Mouse (Mus musculus): Measurements from ENCODE around the gene Vamp8. TPM values are rescaled to one million over a fixed set of nuclear protein-coding genes. Genes with fewer than 3 reads are reported as not detected.
A peak's percentile ranks its signal among the peaks of the same experiment; 100 is the strongest.

Gene Vamp8
- total and polyA plus RNA-seq, 2 experiments from 2014 or later = 6.0 to 23.7 TPM

GRCm38 (mm10) chr6:72367460-72367974 is 23.0 kb downstream of the Vamp8 start:
- Histone ChIP-seq H3K27ac (ENCODE audit: low read depth, low read length) (no peak overlapping the region), H3K4me2 (ENCODE audit: low read depth, low read length, poor library complexity, severe bottlenecking) (no peak overlapping the region), H3K27me3 (ENCODE audit: insufficient read depth, low read length) (no peaks in the 10 kb centered on the region), H3K4me1 (ENCODE audit: insufficient read depth, low read length) (no peaks in the 10 kb centered on the region), H3K9me3 (ENCODE audit: low read length) (no peaks in the 10 kb centered on the region), H3K9ac (replicated peaks; ENCODE audit: low read length, poor library complexity, severe bottlenecking) (no peak overlapping the region), H3K4me3 (ENCODE audit: low read depth, low read length) (no peak overlapping the region), H3K36me3 (ENCODE audit: insufficient read depth, low read length) (no peaks in the 10 kb centered on the region)
- DNase-seq (ENCODE audit: low spot score) (no peak), ATAC-seq (ENCODE audit: low FRiP score) (no peak)
- no peak for TF ChIP-seq CTCF (IDR thresholded peaks at IDR 0.05)
- WGBS = 76% methylated on average over 4 of the region's 4 CpGs

DNA sequence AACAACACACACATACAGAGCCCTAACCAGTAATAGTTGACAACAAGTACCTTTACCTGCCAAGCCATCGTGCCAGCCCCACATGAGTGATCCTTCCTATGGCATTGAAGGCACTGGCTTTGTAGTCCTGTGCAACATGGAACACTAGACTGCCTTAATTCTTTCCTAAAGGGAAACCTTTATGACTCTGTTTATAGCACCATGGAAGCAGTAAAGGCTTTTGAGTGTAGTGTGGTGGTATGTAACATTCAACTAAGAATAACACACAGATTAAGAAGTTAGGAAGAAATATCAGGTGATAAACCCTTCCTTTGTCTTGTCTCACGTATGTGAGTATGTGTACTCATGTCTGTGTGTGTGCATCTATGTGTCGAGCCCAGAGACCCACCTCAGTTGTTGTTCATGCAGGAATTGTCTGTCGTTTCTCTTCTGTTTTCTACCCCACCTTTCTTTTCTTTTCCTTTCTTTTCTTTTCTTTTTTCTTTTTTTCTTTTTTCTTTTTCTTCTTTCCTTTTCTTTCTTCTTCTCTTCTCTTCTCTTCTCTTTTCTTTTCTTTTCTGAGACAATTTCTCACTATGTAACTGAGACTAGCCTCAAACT is 23.6 kb downstream of the Vamp8 start, which contains the start of gene Rnf181:
Gene Rnf181 (minus strand): TSS at position 113 of the 600 bp plus-strand sequence.
- Histone ChIP-seq H3K4me3 (ENCODE audit: low read depth, low read length) (no peak within 1 kb of the TSS), H3K4me1 (ENCODE audit: insufficient read depth, low read length) (no peaks in the 10 kb centered on the region), H3K9ac (replicated peaks; ENCODE audit: low read length, poor library complexity, severe bottlenecking) (no peak within 1 kb of the TSS), H3K36me3 (ENCODE audit: insufficient read depth, low read length) (no peaks in the 10 kb centered on the region), H3K4me2 (ENCODE audit: low read depth, low read length, poor library complexity, severe bottlenecking) (no peak within 1 kb of the TSS), H3K9me3 (ENCODE audit: low read length) (no peaks in the 10 kb centered on the region), H3K27me3 (ENCODE audit: insufficient read depth, low read length) (no peaks in the 10 kb centered on the region), H3K27ac (ENCODE audit: low read depth, low read length) (no peak within 1 kb of the TSS)
- ATAC-seq (ENCODE audit: low FRiP score) (no peak), DNase-seq (ENCODE audit: low spot score) (no peak)
- 69% methylated on average over 4 of the region's 4 CpGs for WGBS
- no peak for TF ChIP-seq CTCF (IDR thresholded peaks at IDR 0.05)

DNA sequence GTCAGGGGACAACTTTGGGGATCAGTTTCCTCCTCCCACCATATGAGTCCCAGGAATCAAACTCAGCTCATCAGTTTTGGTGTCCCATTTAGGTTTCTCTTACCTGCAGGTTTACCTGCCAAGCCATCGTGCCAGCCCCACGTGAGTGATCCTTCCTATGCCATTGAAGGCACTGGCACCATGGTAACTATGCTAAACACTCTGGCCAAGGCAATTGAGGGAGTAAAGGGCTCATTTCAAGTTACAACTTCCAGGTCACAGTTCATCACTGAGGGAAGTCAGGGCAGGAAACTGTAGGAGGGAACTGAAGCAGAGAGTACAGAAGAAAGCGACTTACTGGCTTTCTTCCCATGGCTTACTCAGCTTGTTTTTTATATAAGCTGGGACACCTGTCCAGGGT is 24.2 kb downstream of the Vamp8 start:
- Histone ChIP-seq H3K4me1 (ENCODE audit: insufficient read depth, low read length) (peaks cover 5% of the 10 kb centered on the region), H3K4me3 (ENCODE audit: low read depth, low read length) (no peak overlapping the region), H3K4me2 (ENCODE audit: low read depth, low read length, poor library complexity, severe bottlenecking) (no peak overlapping the region), H3K27me3 (ENCODE audit: insufficient read depth, low read length) (no peaks in the 10 kb centered on the region), H3K36me3 (ENCODE audit: insufficient read depth, low read length) (no peaks in the 10 kb centered on the region), H3K9ac (replicated peaks; ENCODE audit: low read length, poor library complexity, severe bottlenecking) (no peak overlapping the region), H3K9me3 (ENCODE audit: low read length) (no peaks in the 10 kb centered on the region), H3K27ac (ENCODE audit: low read depth, low read length) (no peak overlapping the region)
- ATAC-seq (ENCODE audit: low FRiP score) (no peak), DNase-seq (ENCODE audit: low spot score) (no peak)
- no peak for TF ChIP-seq CTCF (IDR thresholded peaks at IDR 0.05)
- WGBS = 63% methylated on average over 3 of the region's 3 CpGs

DNA sequence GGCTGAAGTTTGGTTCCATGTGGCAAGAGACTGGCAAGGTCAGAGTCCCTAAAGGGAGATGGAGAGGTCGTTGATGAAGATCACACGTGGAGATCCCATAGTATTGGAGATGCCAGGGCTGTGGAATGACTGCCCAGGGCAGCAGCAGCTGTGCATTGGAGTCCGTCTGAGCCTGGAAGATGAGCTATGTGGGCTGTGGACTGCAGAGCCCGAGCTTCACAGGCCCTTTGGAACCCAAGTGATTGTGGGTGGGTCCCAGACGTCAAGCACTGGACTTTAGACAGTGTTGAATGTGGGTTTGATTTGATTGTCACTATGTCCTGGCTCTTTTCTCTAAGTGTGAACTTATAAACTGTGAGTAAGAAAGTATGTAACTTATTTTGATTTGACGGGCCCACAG is 25.5 kb downstream of the Vamp8 start:
- no peak for TF ChIP-seq CTCF (IDR thresholded peaks at IDR 0.05)
- Histone ChIP-seq H3K4me2 (ENCODE audit: low read depth, low read length, poor library complexity, severe bottlenecking) (no peak overlapping the region), H3K4me1 (ENCODE audit: insufficient read depth, low read length) (peaks cover 8% of the 10 kb centered on the region), H3K27me3 (ENCODE audit: insufficient read depth, low read length) (no peaks in the 10 kb centered on the region), H3K9ac (replicated peaks; ENCODE audit: low read length, poor library complexity, severe bottlenecking) (no peak overlapping the region), H3K9me3 (ENCODE audit: low read length) (no peaks in the 10 kb centered on the region), H3K36me3 (ENCODE audit: insufficient read depth, low read length) (peaks cover 6% of the 10 kb centered on the region), H3K27ac (ENCODE audit: low read depth, low read length) (no peak overlapping the region), H3K4me3 (ENCODE audit: low read depth, low read length) (no peak overlapping the region)
- no peak for ATAC-seq (ENCODE audit: low FRiP score)
- DNase-seq (ENCODE audit: low spot score) = no peak
- 72% methylated on average over 6 of the region's 6 CpGs for WGBS

DNA sequence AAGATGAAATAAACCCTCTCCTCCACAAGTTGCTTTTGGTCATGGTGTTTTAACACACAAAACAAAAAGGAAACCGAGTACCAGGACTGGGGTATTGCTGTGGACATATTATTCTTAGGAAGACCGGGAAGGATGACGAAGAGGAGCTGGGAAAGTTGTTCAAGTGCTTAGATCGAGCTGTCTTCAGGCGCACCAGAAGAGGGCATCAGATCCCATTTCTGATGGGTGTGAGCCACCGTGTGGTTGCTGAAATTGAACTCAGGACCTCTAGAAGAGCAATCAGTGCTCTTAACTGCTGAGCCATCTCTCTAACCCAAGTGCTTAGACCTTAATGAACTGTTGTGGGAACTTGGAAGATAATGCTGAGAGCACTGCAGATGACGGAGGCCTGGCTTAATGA is 26.5 kb downstream of the Vamp8 start:
- no peaks in the 10 kb centered on the region for H3K9me3 ChIP-seq (ENCODE audit: low read length)
- peaks cover 11% of the 10 kb centered on the region for H3K36me3 ChIP-seq (ENCODE audit: insufficient read depth, low read length)
- H3K4me3 ChIP-seq (ENCODE audit: low read depth, low read length) = no peak overlapping the region
- TF ChIP-seq CTCF (IDR thresholded peaks at IDR 0.05) = peak; percentile 29
- no peaks in the 10 kb centered on the region for H3K27me3 ChIP-seq (ENCODE audit: insufficient read depth, low read length)
- H3K4me2 ChIP-seq (ENCODE audit: low read depth, low read length, poor library complexity, severe bottlenecking) = no peak overlapping the region
- DNase-seq (ENCODE audit: low spot score) (no peak), ATAC-seq (ENCODE audit: low FRiP score) (no peak)
- H3K9ac ChIP-seq (replicated peaks; ENCODE audit: low read length, poor library complexity, severe bottlenecking) = no peak overlapping the region
- peaks cover 8% of the 10 kb centered on the region for H3K4me1 ChIP-seq (ENCODE audit: insufficient read depth, low read length)
- no peak overlapping the region for H3K27ac ChIP-seq (ENCODE audit: low read depth, low read length)
- WGBS = 41% methylated on average over 7 of the region's 7 CpGs

DNA sequence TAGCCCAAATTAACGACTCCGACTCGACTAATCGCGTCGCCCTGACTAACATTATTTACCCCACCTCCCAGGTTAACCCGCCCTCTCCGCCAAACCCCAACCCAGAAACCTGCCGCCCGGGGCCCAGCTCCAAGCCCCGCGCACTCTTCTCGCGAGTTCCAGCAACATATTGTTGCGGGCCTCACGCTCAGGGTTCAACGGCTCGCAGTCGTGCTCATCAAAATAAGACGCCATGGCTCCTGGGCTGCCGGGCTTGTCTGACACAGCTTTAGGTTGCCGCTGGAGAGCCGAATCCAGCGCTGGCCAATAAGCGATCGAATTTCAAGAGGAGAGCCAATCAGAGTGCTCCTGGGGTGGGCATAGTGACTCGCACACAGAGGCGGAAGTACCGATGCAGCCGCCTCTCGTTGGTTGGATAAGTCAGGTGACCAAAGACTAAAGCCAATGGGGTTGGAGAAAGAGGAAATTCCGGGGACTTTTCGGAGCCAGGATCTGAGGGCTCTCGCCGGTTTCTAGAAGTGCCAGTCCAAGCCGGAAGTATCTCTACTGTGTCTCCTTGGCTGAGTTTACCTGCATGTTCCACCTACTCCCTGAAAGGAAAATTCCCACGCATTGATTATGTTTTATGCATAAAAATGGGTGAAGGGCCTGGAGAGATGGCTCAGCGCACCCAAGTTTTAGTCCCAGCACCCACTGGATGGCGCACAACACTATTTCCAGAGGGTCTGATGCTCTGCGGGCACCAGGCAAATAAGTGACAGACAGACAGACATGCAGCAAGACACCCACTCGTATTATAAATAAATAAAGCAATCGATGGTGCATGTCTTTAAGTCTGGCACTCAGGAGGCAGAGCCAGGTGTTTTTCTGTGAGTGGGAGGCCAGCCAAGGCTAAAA is 28.1 kb downstream of the Vamp8 start:
- Histone ChIP-seq H3K4me1 (ENCODE audit: insufficient read depth, low read length) (peaks cover 8% of the 10 kb centered on the region), H3K27ac (ENCODE audit: low read depth, low read length) (peak overlapping the region; percentile 66), H3K4me2 (ENCODE audit: low read depth, low read length, poor library complexity, severe bottlenecking) (peak overlapping the region; percentile 77), H3K27me3 (ENCODE audit: insufficient read depth, low read length) (no peaks in the 10 kb centered on the region), H3K9me3 (ENCODE audit: low read length) (no peaks in the 10 kb centered on the region), H3K9ac (replicated peaks; ENCODE audit: low read length, poor library complexity, severe bottlenecking) (peak overlapping the region; percentile 68), H3K36me3 (ENCODE audit: insufficient read depth, low read length) (peaks cover 24% of the 10 kb centered on the region), H3K4me3 (ENCODE audit: low read depth, low read length) (peak overlapping the region; percentile 72)
- under 1% methylated on average over 42 of the region's 42 CpGs for WGBS
- peak; percentile 68 for TF ChIP-seq CTCF (IDR thresholded peaks at IDR 0.05)
- DNase-seq (ENCODE audit: low spot score) (peak; percentile 99), ATAC-seq (ENCODE audit: low FRiP score) (peak; percentile 99)

All from midbrain, postnatal 0 days (tissue).